Mouse (Mus musculus): ENCODE measurements around the gene Gm20388.
A peak's percentile ranks its signal among the peaks of the same experiment; 100 is the strongest.

Gene Gm20388

GRCm38 (mm10) chr8:121875517-121875916 is 1964.9 kb downstream of the Gm20388 start:
- no peak for DNase-seq (ENCODE audit: low spot score)

- no peak for DNase-seq (ENCODE audit: low spot score)
Observed at GRCm38 (mm10) chr8:121877212-121877611, 1966.6 kb downstream of the Gm20388 start.

GRCm38 (mm10) chr8:121877828-121878480 is 1967.3 kb downstream of the Gm20388 start:
- DNase-seq (ENCODE audit: low spot score) = no peak

GRCm38 (mm10) chr8:121879712-121880111 is 1969.1 kb downstream of the Gm20388 start:
- DNase-seq (ENCODE audit: low spot score) = no peak

DNA sequence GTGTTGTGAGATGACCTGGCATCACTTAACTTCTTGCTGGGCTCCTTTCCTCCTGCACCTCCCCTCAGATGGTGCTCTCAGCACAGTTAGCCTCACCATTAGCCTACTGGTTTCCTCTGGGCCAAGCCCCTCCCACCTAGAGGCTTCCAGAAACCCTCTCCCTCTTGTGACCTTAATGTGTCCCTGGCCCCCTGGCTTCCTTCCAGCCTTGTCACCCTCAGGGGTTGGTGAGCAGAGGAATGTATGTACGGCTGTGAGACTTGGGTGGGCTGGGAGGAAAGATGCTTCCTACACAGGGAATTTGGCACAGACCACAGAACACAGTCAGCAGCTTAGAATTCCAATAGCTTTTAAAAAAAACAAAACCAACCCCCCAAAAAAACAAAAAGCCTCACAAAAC is 1970.2 kb downstream of the Gm20388 start:
- no peak for DNase-seq (ENCODE audit: low spot score)

GRCm38 (mm10) chr8:121881921-121882320 is 1971.3 kb downstream of the Gm20388 start:
- no peak for DNase-seq (ENCODE audit: low spot score)

GRCm38 (mm10) chr8:121884181-121884580 is 1973.5 kb downstream of the Gm20388 start:
- no peak for DNase-seq (ENCODE audit: low spot score)

- no peak for DNase-seq (ENCODE audit: low spot score)
Observed at GRCm38 (mm10) chr8:121885001-121885400, 1974.4 kb downstream of the Gm20388 start.

DNA sequence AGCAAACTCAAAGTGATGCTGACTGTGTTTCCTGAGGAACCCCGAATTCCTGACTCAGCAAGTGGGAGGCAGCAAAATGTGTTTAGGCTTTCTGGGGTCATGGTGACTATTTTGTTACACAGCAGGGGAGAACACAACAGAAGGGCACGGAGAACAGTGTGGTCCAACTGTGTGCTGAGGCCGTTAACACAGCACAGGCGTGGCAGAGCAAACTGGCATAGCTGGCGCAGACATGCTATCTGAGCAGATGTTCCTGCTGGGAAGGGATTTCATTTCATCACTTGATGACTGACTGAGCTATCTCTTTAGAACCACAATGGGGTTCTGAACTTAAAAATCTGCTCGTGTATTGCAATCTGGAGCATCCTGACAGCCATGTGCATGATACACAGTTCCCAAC is 1974.8 kb downstream of the Gm20388 start:
- DNase-seq (ENCODE audit: low spot score) = no peak

- DNase-seq (ENCODE audit: low spot score) = no peak
Observed at GRCm38 (mm10) chr8:121887547-121887946, 1976.9 kb downstream of the Gm20388 start.

DNA sequence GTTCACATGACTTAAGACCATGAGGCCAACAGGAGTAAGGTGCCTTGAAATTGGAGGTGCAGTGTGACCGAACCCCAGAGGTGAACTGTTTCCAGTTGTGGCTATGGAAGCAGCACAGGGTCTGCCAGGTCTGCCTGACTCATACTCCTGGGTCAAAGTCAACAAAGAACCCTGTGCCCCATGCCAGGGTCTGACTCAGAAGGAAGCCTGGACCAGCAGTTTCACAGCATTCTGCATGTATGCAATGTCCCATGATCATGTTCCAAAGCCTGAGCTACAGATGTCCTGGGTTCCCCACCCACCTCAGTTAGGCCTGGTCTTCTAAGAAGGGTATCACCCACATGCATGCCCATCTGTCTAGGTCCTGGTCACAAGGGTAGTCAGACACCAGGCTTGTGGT is 1978.7 kb downstream of the Gm20388 start:
- no peak for DNase-seq (ENCODE audit: low spot score)

DNA sequence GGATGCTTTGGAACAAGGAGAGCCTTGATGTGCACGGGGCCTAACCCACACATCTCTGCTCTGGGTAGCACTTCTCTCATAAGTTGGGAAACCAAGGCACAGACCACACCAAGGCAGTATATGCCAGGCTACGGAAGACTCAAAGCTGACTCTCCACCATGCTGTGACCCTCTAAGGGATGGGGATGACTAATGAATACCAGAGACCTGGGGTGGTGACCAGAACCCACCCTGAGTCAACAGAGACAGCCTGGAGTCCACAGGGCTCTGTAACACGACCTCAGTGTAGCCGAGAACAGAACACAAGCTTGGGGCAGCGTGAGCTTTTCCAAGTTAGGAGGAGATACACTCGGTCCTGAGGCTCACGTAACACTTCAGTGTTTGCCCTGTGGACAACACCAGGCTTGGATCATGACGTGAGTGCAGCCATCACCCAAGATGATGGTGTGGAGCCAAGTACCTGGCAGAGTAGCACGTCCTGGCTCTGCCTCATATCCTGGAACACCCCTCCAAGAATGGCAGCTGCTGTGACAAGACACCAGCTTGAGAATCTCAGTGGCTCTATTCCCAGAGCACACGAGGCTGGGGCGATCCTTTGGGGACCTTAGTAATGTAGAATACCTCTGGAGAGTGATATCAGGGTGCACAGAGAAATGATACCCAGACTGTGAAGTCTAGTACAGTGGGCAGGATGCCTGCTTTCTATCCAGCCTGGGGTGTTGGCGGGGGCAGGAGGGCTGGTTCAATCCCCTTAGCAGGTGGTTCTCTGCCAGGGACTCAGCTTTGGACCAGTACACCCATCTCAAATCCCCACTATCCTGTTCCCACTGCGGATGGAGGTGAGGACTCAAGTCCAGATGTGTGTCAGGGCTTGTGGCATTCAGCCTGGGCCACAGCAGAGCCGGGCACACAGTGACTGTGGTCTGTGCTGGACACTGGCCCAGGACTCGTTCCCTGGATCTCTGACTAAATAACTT is 1979.5 kb downstream of the Gm20388 start:
- DNase-seq (ENCODE audit: low spot score) = no peak

- no peak for DNase-seq (ENCODE audit: low spot score)
Observed at GRCm38 (mm10) chr8:121892875-121893274, 1982.2 kb downstream of the Gm20388 start.

- DNase-seq (ENCODE audit: low spot score) = peak; percentile 68
Observed at GRCm38 (mm10) chr8:121895910-121896309, 1985.3 kb downstream of the Gm20388 start.

GRCm38 (mm10) chr8:121896476-121897145 is 1986.0 kb downstream of the Gm20388 start:
- DNase-seq (ENCODE audit: low spot score) = no peak

- DNase-seq (ENCODE audit: low spot score) = no peak
Observed at GRCm38 (mm10) chr8:121897205-121897604, 1986.6 kb downstream of the Gm20388 start.

GRCm38 (mm10) chr8:121897871-121898381 is 1987.3 kb downstream of the Gm20388 start:
- no peak for DNase-seq (ENCODE audit: low spot score)

DNA sequence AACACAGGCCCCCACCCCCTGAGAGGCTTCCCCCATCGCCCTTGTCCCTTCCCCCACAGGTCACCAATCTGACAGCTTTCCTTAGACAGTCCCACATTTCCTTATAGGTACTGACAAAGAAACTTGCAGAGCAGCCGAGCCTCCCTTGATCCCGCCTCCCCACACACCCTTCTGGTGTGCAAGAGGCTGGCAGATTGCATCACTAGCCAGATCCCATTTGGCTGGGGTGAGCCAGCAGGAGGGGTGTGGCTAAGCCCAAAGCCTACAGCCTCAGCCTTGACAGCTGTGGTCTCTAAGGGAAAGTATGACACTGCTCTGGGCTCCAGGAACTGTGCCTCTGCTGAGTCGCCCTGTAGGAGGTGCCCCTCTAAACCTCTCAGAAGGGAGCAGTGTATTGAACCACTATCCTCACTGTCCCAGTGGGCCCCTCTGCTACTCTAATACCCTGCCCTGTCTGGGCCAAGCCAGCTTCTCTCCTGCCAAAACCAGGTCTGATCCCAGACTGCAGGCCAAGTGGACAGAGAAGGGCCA is 1987.8 kb downstream of the Gm20388 start:
- peak; percentile 96 for DNase-seq (ENCODE audit: low spot score)

DNA sequence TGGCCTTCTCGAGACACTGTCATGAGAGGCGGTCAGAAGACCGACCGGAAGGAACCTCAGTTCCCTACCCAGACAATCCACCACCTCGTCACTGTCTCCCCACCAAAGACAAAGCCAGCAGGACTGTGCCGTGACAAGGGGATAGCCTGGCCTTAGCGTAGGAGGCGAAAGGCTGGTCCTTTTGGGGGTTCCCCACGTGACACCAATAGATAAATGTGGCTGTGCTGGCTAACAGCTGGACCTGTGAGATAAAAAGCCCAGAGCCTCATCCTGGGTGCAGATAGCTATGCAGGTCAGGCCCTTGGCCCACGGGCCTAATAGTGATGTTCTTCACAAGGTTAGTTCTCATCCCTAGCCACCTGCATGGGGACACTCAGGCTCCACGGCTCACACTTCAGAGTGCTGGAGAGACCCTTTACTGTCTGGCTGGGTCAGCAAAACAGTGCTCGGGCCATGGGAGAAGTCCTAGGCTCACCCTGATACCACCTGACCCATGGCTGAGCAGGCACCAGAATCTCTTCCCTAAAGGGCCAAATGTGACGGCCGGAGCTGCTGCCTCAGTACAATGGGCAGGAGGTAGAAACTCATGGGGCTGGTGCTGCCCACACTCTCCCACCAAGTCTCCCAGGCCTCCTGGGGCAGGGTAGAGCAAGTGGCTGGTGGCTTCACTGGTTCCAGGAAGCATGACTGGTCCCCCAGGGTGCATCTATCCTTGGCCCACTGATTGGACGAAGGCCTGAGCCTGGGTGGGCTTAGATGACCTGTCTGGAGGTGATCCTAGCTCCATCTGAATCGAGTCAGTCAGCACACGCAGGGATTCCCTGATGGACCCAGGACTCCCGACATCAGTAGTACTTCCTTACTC is 1988.8 kb downstream of the Gm20388 start:
- no peak for DNase-seq (ENCODE audit: low spot score)

DNA sequence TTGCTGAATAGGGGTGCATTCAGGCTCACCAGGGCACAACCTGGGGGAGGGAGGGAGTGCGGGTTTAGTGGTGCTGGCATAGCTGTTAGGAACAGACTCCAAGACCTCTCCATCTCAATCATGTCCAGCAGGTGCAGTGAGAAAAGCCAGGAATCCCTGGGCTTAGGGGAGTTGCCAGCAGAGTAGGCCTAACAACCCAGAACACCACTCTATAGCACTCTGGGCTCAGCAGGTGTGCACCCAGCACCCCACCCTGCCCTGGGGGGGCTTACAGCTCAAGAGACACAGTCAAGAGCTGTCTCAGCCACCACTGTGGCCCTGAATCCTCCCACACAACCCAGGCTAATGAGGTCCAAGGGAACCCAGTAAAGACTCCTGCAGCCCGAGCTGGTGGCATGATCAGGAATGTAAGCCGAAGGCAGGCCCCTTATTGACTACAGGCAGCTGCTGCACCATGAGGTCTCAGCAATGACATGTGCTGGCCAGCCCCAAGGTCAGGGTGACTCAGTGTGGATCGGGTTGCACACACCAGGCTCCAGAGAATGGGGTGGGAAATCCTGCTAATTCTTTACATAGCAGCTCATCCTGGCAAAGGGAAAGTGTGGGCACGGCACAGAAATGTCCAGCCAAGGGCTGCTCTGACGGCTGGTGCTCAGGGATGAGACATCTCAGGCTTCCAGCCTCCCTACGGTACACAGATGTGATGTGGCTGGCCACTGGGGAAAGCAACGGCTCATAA is 1991.0 kb downstream of the Gm20388 start:
- DNase-seq (ENCODE audit: low spot score) = peak; percentile 47

Data from adipocyte (in vitro differentiated cells).